Mouse (Mus musculus): Measurements from ENCODE around the gene Slc12a9. TPM values are rescaled to one million over a fixed set of nuclear protein-coding genes. Genes with fewer than 3 reads are reported as not detected.

Slc12a9 gene
- polyA plus RNA-seq, 1 experiment from 2014 or later = 16.4 TPM

GRCm38 (mm10) chr5:137268131-137268910, 65.1 kb downstream of the Slc12a9 start:
- ATAC-seq (ENCODE audit: low read depth) = no peak

GRCm38 (mm10) chr5:137264787-137265186, 68.6 kb downstream of the Slc12a9 start:
- no peak overlapping the region for H3K27ac ChIP-seq (ENCODE audit: low read depth, low read length)
- ATAC-seq (ENCODE audit: low read depth) = no peak
- no peaks in the 10 kb centered on the region for H3K4me1 ChIP-seq (ENCODE audit: control insufficient read depth, insufficient read depth, low read length)
- no peaks in the 10 kb centered on the region for H3K36me3 ChIP-seq (ENCODE audit: control insufficient read depth, insufficient read depth, low read length)
- no peak overlapping the region for H3K4me3 ChIP-seq (ENCODE audit: low read depth, low read length)
- 94% methylated on average over 11 of the region's 11 CpGs for WGBS
- no peaks in the 10 kb centered on the region for H3K9me3 ChIP-seq (ENCODE audit: control insufficient read depth, low read length)
- H3K9ac ChIP-seq (replicated peaks; ENCODE audit: low read depth, low read length) = no peak overlapping the region
- H3K4me2 ChIP-seq (ENCODE audit: low read depth, low read length) = no peak overlapping the region
- H3K27me3 ChIP-seq (ENCODE audit: control insufficient read depth, insufficient read depth, low read length) = no peaks in the 10 kb centered on the region

More at GRCm38 (mm10) chr5:137268131-137268910, 65.1 kb downstream of the Slc12a9 start:
- no peak overlapping the region for H3K27ac ChIP-seq (ENCODE audit: low read depth, low read length)
- H3K27me3 ChIP-seq (ENCODE audit: control insufficient read depth, insufficient read depth, low read length) = no peaks in the 10 kb centered on the region
- H3K9me3 ChIP-seq (ENCODE audit: control insufficient read depth, low read length) = no peaks in the 10 kb centered on the region
- H3K4me2 ChIP-seq (ENCODE audit: low read depth, low read length) = no peak overlapping the region
- H3K4me1 ChIP-seq (ENCODE audit: control insufficient read depth, insufficient read depth, low read length) = no peaks in the 10 kb centered on the region
- no peaks in the 10 kb centered on the region for H3K36me3 ChIP-seq (ENCODE audit: control insufficient read depth, insufficient read depth, low read length)
- no peak overlapping the region for H3K9ac ChIP-seq (replicated peaks; ENCODE audit: low read depth, low read length)
- no peak overlapping the region for H3K4me3 ChIP-seq (ENCODE audit: low read depth, low read length)
- 37% methylated on average over 12 of the region's 18 CpGs for WGBS

Small RNAs within 50 kb of the gene (microRNA-seq; reads per million reads assigned to microRNA genes)
- gene Mir7036 = 1.1 reads per million
- gene Mir8116 = not detected

Other genes with a start within 250 kb of the Slc12a9 start
- 2.1 and 3.0 TPM in 2 replicates for gene Trim56, start 217.4 kb downstream of the Slc12a9 start, polyA plus RNA-seq (2014; fragmentation: Nextera tagmentation; extraction: Ambion mirVana)
- gene Muc3, start 184.3 kb downstream of the Slc12a9 start, polyA plus RNA-seq (2014; fragmentation: Nextera tagmentation; extraction: Ambion mirVana) = not detected in 2 replicates
- gene Muc3a, start 121.2 kb downstream of the Slc12a9 start, polyA plus RNA-seq (2014; fragmentation: Nextera tagmentation; extraction: Ambion mirVana) = 0.37 and 0.91 TPM in 2 replicates
- gene Ache, start 46.1 kb downstream of the Slc12a9 start, polyA plus RNA-seq (2014; fragmentation: Nextera tagmentation; extraction: Ambion mirVana) = 61.8 and 79.1 TPM in 2 replicates
- gene Ufsp1, start 39.0 kb downstream of the Slc12a9 start, polyA plus RNA-seq (2014; fragmentation: Nextera tagmentation; extraction: Ambion mirVana) = 19.7 and 24.0 TPM in 2 replicates
- 81.8 and 91.5 TPM in 2 replicates for gene Srrt, start 25.9 kb downstream of the Slc12a9 start, polyA plus RNA-seq (2014; fragmentation: Nextera tagmentation; extraction: Ambion mirVana)
- gene Trip6, start 19.2 kb downstream of the Slc12a9 start, polyA plus RNA-seq (2014; fragmentation: Nextera tagmentation; extraction: Ambion mirVana) = 8.0 and 11.5 TPM in 2 replicates
- gene Ephb4, start 16.5 kb upstream of the Slc12a9 start, polyA plus RNA-seq (2014; fragmentation: Nextera tagmentation; extraction: Ambion mirVana) = 2.7 and 8.8 TPM in 2 replicates
- gene Zan, start 143.5 kb upstream of the Slc12a9 start, polyA plus RNA-seq (2014; fragmentation: Nextera tagmentation; extraction: Ambion mirVana) = 0.08 TPM in 2 replicates
- 82.9 and 98.3 TPM in 2 replicates for gene Pop7, start 168.9 kb upstream of the Slc12a9 start, polyA plus RNA-seq (2014; fragmentation: Nextera tagmentation; extraction: Ambion mirVana)
- 16.3 and 21.2 TPM in 2 replicates for gene Gigyf1, start 185.0 kb upstream of the Slc12a9 start, polyA plus RNA-seq (2014; fragmentation: Nextera tagmentation; extraction: Ambion mirVana)
- gene Epo, start 199.6 kb upstream of the Slc12a9 start, polyA plus RNA-seq (2014; fragmentation: Nextera tagmentation; extraction: Ambion mirVana) = not detected in 2 replicates
- gene Gnb2, start 199.9 kb upstream of the Slc12a9 start, polyA plus RNA-seq (2014; fragmentation: Nextera tagmentation; extraction: Ambion mirVana) = 553 and 557 TPM in 2 replicates
- gene Actl6b, start 219.9 kb upstream of the Slc12a9 start, polyA plus RNA-seq (2014; fragmentation: Nextera tagmentation; extraction: Ambion mirVana) = 206 and 236 TPM in 2 replicates
- gene Tfr2, start 236.2 kb upstream of the Slc12a9 start, polyA plus RNA-seq (2014; fragmentation: Nextera tagmentation; extraction: Ambion mirVana) = 4.9 and 5.8 TPM in 2 replicates